Mouse (Mus musculus) ES-E14 (cell line): Measurements from ENCODE around the gene Prpsap1.

ENCODE experiments used
- MAFK ChIP-seq: IDR thresholded peaks from 2 replicates; pipeline ENCODE4 v1.6.1; 2014; ENCODE audit warnings: mild to moderate bottlenecking, low read depth, low read length, inconsistent platforms; ENCODE audit not compliant: insufficient read depth
- ZNF384 ChIP-seq: IDR thresholded peaks from 2 replicates; pipeline ENCODE4 v1.6.1; 2012; ENCODE audit warnings: low read depth, low read length, inconsistent platforms

GRCm38 (mm10) chr11:116433356-116434286 is 60.4 kb downstream of the Prpsap1 start, which contains the start of gene Ubald2:
- no peak for TF ChIP-seq ZNF384
- no peak for TF ChIP-seq MAFK
